Mouse (Mus musculus) olfactory bulb, adult 2 months (tissue): ENCODE results near the gene Mob1a.

ENCODE experiments used
- CTCF ChIP-seq: fragments of 200-500 bp; IDR thresholded peaks from 2 replicates; pipeline ENCODE4 v1.5.1; 2012; ENCODE audit warnings: low read depth, mild to moderate bottlenecking, low read length, moderate library complexity; ENCODE audit not compliant: insufficient read depth
- POLR2A ChIP-seq: fragments of 200-500 bp; IDR thresholded peaks from 2 replicates; pipeline ENCODE4 v1.6.1; 2012; ENCODE audit warnings: mild to moderate bottlenecking, low read depth, low read length, moderate library complexity; ENCODE audit not compliant: insufficient read depth

- TF ChIP-seq CTCF (no peak), POLR2A (no peak)
Observed at GRCm38 (mm10) chr6:83312021-83312420, 13.8 kb upstream of the Mob1a start.
